Mouse (Mus musculus) liver, embryonic 11.5 days (tissue): ENCODE measurements around the gene Gm42688. TPM values are rescaled to one million over a fixed set of nuclear protein-coding genes. Genes with fewer than 3 reads are reported as not detected.

Experiments used
- ATAC-seq: fragments of 200-750 bp; cut with Nextera tagmentation; replicated peaks from 2 replicates; pipeline ENCODE4 v1.8.0; 2017; ENCODE audit warnings: moderate number of reproducible peaks, mild to moderate bottlenecking, moderate TSS enrichment, moderate library complexity; ENCODE audit not compliant: low FRiP score
- DNase-seq: peaks from one replicate; pipeline ENCODE4 v3.0.0-alpha.2; 2017; ENCODE audit warnings: low spot score
- H3K27ac ChIP-seq: fragments of 300-500 bp; sonication (generic); 2 replicates; pipeline ENCODE4 v1.5.1; 2014; ENCODE audit warnings: mild to moderate bottlenecking, low read depth, low read length, control low read depth
- H3K27me3 ChIP-seq: fragments of 300-500 bp; sonication (generic); replicated peaks from 2 replicates; pipeline ENCODE4 v1.6.1; 2014; ENCODE audit warnings: low read length, mixed read lengths; ENCODE audit not compliant: control insufficient read depth, insufficient read depth
- H3K36me3 ChIP-seq: fragments of 300-500 bp; sonication (generic); 2 replicates; pipeline ENCODE4 v1.6.1; 2014; ENCODE audit warnings: mild to moderate bottlenecking, low read length, moderate library complexity, mixed read lengths; ENCODE audit not compliant: control insufficient read depth, insufficient read depth
- H3K4me1 ChIP-seq: fragments of 300-500 bp; sonication (generic); replicated peaks from 2 replicates; pipeline ENCODE4 v1.6.1; 2014; ENCODE audit warnings: low read length, mixed read lengths; ENCODE audit not compliant: control insufficient read depth, insufficient read depth
- H3K4me2 ChIP-seq: fragments of 300-500 bp; sonication (generic); 2 replicates; pipeline ENCODE4 v1.6.1; 2014; ENCODE audit warnings: mild to moderate bottlenecking, control low read depth, moderate library complexity
- H3K4me3 ChIP-seq: fragments of 300-500 bp; sonication (generic); 2 replicates; pipeline ENCODE4 v1.5.1; 2014; ENCODE audit warnings: low read depth, low read length, control low read depth
- H3K9ac ChIP-seq: fragments of 300-500 bp; sonication (generic); 2 replicates; pipeline ENCODE4 v1.6.1; 2014; ENCODE audit warnings: low read depth, low read length, control low read depth
- H3K9me3 ChIP-seq: fragments of 300-500 bp; sonication (generic); 2 replicates; pipeline ENCODE4 v1.6.1; 2016; ENCODE audit warnings: low read length, inconsistent platforms, mixed read lengths; ENCODE audit not compliant: control insufficient read depth
- WGBS: fragments of 180-500 bp; shearing (Covaris S2); extraction: QIAGEN DNeasy Blood & Tissue Kit; methylation state at CpG from one replicate; pipeline ENCODE4 v1.1.7; 2014; 5-methylcytosine and 5-hydroxymethylcytosine counted together
- polyA plus RNA-seq: library from polyadenylated mRNA; unstranded; fragments of >200 nt; fragmentation: Nextera tagmentation; extraction: Ambion mirVana; gene quantifications from 2 replicates; pipeline ENCODE4 v1.2.1, GENCODE M21; 2014

Gene Gm42688
- polyA plus RNA-seq, 1 experiment from 2014 or later = 2.9 TPM

- H3K9me3 ChIP-seq = no peaks in the 10 kb centered on the region
- peaks cover 100% of the 10 kb centered on the region for H3K27me3 ChIP-seq
- no peaks in the 10 kb centered on the region for H3K36me3 ChIP-seq
- DNase-seq = no peak
- no peak overlapping the region for H3K27ac ChIP-seq
- no peak overlapping the region for H3K9ac ChIP-seq
- ATAC-seq = no peak
- peaks cover 19% of the 10 kb centered on the region for H3K4me1 ChIP-seq
- 8% methylated on average over 8 of the region's 8 CpGs for WGBS
- H3K4me2 ChIP-seq = peak overlapping the region; percentile 53
- peak overlapping the region; percentile 36; the same call in 1 of the 2 replicates for H3K4me3 ChIP-seq
Observed at GRCm38 (mm10) chr6:83068221-83068620, 33.2 kb upstream of the Gm42688 start.

- Histone ChIP-seq H3K9ac (no peak overlapping the region), H3K27ac (no peak overlapping the region)
- 1% methylated on average over 81 of the region's 81 CpGs for WGBS
Observed at GRCm38 (mm10) chr6:83068706-83069487, 32.5 kb upstream of the Gm42688 start.

GRCm38 (mm10) chr6:83069488-83070246 is 31.8 kb upstream of the Gm42688 start:
- H3K4me2 ChIP-seq = peak overlapping the region; percentile 37
- no peaks in the 10 kb centered on the region for H3K36me3 ChIP-seq
- H3K4me1 ChIP-seq = peaks cover 19% of the 10 kb centered on the region
- no peaks in the 10 kb centered on the region for H3K9me3 ChIP-seq
- ATAC-seq (no peak), DNase-seq (no peak)
- no peak overlapping the region for H3K9ac ChIP-seq
- H3K27me3 ChIP-seq = peaks cover 99% of the 10 kb centered on the region
- WGBS = 2% methylated on average over 69 of the region's 69 CpGs
- H3K27ac ChIP-seq = no peak overlapping the region
- peak overlapping the region; percentile 31 for H3K4me3 ChIP-seq

More at GRCm38 (mm10) chr6:83068706-83069487, 32.5 kb upstream of the Gm42688 start:
- Histone ChIP-seq H3K4me3 (peak overlapping the region; percentile 36), H3K4me1 (peaks cover 19% of the 10 kb centered on the region), H3K9me3 (no peaks in the 10 kb centered on the region), H3K27me3 (peaks cover 99% of the 10 kb centered on the region), H3K36me3 (no peaks in the 10 kb centered on the region), H3K4me2 (peak overlapping the region; percentile 53)
- DNase-seq (no peak), ATAC-seq (no peak)

- Histone ChIP-seq H3K9ac (no peak within 1 kb of the TSS), H3K27me3 (peaks cover 97% of the 10 kb centered on the region), H3K4me1 (peaks cover 19% of the 10 kb centered on the region), H3K4me3 (peak within 1 kb of the TSS; percentile 36), H3K27ac (no peak within 1 kb of the TSS), H3K9me3 (no peaks in the 10 kb centered on the region), H3K36me3 (no peaks in the 10 kb centered on the region), H3K4me2 (peak within 1 kb of the TSS; percentile 53)
- no peak for DNase-seq
- 1% methylated on average over 10 of the region's 10 CpGs for WGBS
- ATAC-seq = no peak
Observed at GRCm38 (mm10) chr6:83070247-83070310, 31.3 kb upstream of the Gm42688 start, which contains the start of gene Tlx2. Gene Tlx2, minus strand, starts transcription at chr6:83070293.

- peaks cover 19% of the 10 kb centered on the region for H3K4me1 ChIP-seq
- ATAC-seq (no peak), DNase-seq (peak; percentile 77)
- peak overlapping the region; percentile 31 for H3K4me3 ChIP-seq
- H3K36me3 ChIP-seq = no peaks in the 10 kb centered on the region
- peaks cover 93% of the 10 kb centered on the region for H3K27me3 ChIP-seq
- no peak overlapping the region for H3K27ac ChIP-seq
- H3K9ac ChIP-seq = no peak overlapping the region
- WGBS = 1% methylated on average over 58 of the region's 58 CpGs
- H3K9me3 ChIP-seq = no peaks in the 10 kb centered on the region
- H3K4me2 ChIP-seq = peak overlapping the region; percentile 39
Observed at GRCm38 (mm10) chr6:83070311-83071219, 30.9 kb upstream of the Gm42688 start.

GRCm38 (mm10) chr6:83071220-83071619 is 30.2 kb upstream of the Gm42688 start:
- Histone ChIP-seq H3K27ac (no peak overlapping the region), H3K9me3 (no peaks in the 10 kb centered on the region), H3K4me3 (no peak overlapping the region), H3K4me1 (peaks cover 19% of the 10 kb centered on the region), H3K4me2 (peak overlapping the region; percentile 39; the same call in 1 of the 2 replicates), H3K27me3 (peaks cover 90% of the 10 kb centered on the region), H3K36me3 (no peaks in the 10 kb centered on the region), H3K9ac (no peak overlapping the region)
- no peak for DNase-seq
- no peak for ATAC-seq
- 4% methylated on average over 24 of the region's 24 CpGs for WGBS

GRCm38 (mm10) chr6:83074979-83075378 is 26.4 kb upstream of the Gm42688 start:
- Histone ChIP-seq H3K9ac (no peak overlapping the region), H3K4me2 (no peak overlapping the region), H3K27ac (no peak overlapping the region), H3K27me3 (peaks cover 59% of the 10 kb centered on the region), H3K4me3 (no peak overlapping the region), H3K4me1 (peaks cover 15% of the 10 kb centered on the region), H3K9me3 (no peaks in the 10 kb centered on the region), H3K36me3 (no peaks in the 10 kb centered on the region)
- ATAC-seq (no peak), DNase-seq (no peak)
- 31% methylated on average over 2 of the region's 2 CpGs for whole genome bisulfite sequencing

- no peak for DNase-seq
- H3K27me3 ChIP-seq = peaks cover 38% of the 10 kb centered on the region
Observed at GRCm38 (mm10) chr6:83077630-83078323, 23.6 kb upstream of the Gm42688 start, which contains the start of gene Pcgf1. Gene Pcgf1, plus strand, starts transcription at chr6:83077869.

More at GRCm38 (mm10) chr6:83077630-83078323, 23.6 kb upstream of the Gm42688 start, which contains the start of gene Pcgf1:
- Histone ChIP-seq H3K4me1 (peaks cover 5% of the 10 kb centered on the region), H3K27ac (peak within 1 kb of the TSS; percentile 81), H3K9me3 (no peaks in the 10 kb centered on the region), H3K4me3 (peak within 1 kb of the TSS; percentile 76), H3K36me3 (peaks cover 12% of the 10 kb centered on the region; the same call in 1 of the 2 replicates), H3K4me2 (peak within 1 kb of the TSS; percentile 96), H3K9ac (peak within 1 kb of the TSS; percentile 79)
- ATAC-seq = peak; percentile 59
- WGBS = under 1% methylated on average over 54 of the region's 54 CpGs
